Mouse (Mus musculus) liver, embryonic 14.5 days (tissue): ENCODE results near the gene Syt15.

Source experiments
- CTCF ChIP-seq: IDR thresholded peaks from 2 replicates; pipeline ENCODE4 v1.5.1; 2016; ENCODE audit warnings: antibody characterized with exemption, low read depth, control low read depth
- EP300 ChIP-seq: IDR thresholded peaks from 2 replicates; pipeline ENCODE4 v1.6.1; 2016; ENCODE audit warnings: antibody characterized with exemption, low read depth

GRCm38 (mm10) chr14:34196706-34197105, 22.7 kb upstream of the Syt15 start:
- TF ChIP-seq EP300 (no peak), CTCF (no peak)
